Mouse (Mus musculus) hindbrain, embryonic 14.5 days (tissue): ENCODE data around the gene Cnksr3. TPM values are rescaled to one million over a fixed set of nuclear protein-coding genes. Genes with fewer than 3 reads are reported as not detected.

Experiments used
- ATAC-seq: fragments of 200-750 bp; cut with Nextera tagmentation; 2 replicates; pipeline ENCODE4 v1.8.0; 2017; ENCODE audit warnings: moderate number of reproducible peaks, mild to moderate bottlenecking, moderate TSS enrichment, moderate library complexity; ENCODE audit not compliant: low FRiP score
- DNase-seq: peaks from one replicate; pipeline ENCODE4 v3.0.0-alpha.2; 2015; ENCODE audit warnings: low spot score
- H3K27ac ChIP-seq: fragments of 300-500 bp; sonication (generic); 2 replicates; pipeline ENCODE4 v1.5.1; 2014; ENCODE audit warnings: mild to moderate bottlenecking, moderate library complexity
- H3K27me3 ChIP-seq: fragments of 300-500 bp; sonication (generic); 2 replicates; pipeline ENCODE4 v1.6.1; 2014; ENCODE audit warnings: mild to moderate bottlenecking, low read length, mixed read lengths; ENCODE audit not compliant: control insufficient read depth, insufficient read depth
- H3K36me3 ChIP-seq: fragments of 300-500 bp; sonication (generic); replicated peaks from 2 replicates; pipeline ENCODE4 v1.6.1; 2014; ENCODE audit not compliant: control insufficient read depth, insufficient read depth
- H3K4me1 ChIP-seq: fragments of 300-500 bp; sonication (generic); replicated peaks from 2 replicates; pipeline ENCODE4 v1.6.1; 2014; ENCODE audit warnings: antibody characterized with exemption, low read length, mixed read lengths; ENCODE audit not compliant: control insufficient read depth, insufficient read depth
- H3K4me2 ChIP-seq: fragments of 300-500 bp; sonication (generic); replicated peaks from 2 replicates; pipeline ENCODE4 v1.6.1; 2014; ENCODE audit warnings: mild to moderate bottlenecking, moderate library complexity
- H3K4me3 ChIP-seq: fragments of 300-500 bp; sonication (generic); replicated peaks from 2 replicates; pipeline ENCODE4 v1.5.1; 2014; ENCODE audit warnings: mild to moderate bottlenecking, low read length
- H3K9ac ChIP-seq: fragments of 300-500 bp; sonication (generic); 2 replicates; pipeline ENCODE4 v1.6.1; 2014
- H3K9me3 ChIP-seq: fragments of 300-500 bp; sonication (generic); 2 replicates; pipeline ENCODE4 v1.6.1; 2016; ENCODE audit warnings: low read length; ENCODE audit not compliant: control insufficient read depth
- WGBS: fragments of 180-500 bp; shearing (Covaris S2); extraction: QIAGEN DNeasy Blood & Tissue Kit; methylation state at CpG from one replicate; pipeline ENCODE4 v1.1.7; 2014; 5-methylcytosine and 5-hydroxymethylcytosine counted together
- polyA plus RNA-seq: library from polyadenylated mRNA; unstranded; fragments of >200 nt; fragmentation: Nextera tagmentation; extraction: Ambion mirVana; gene quantifications from 2 replicates; pipeline ENCODE4 v1.2.1, GENCODE M21; 2014

Cnksr3 gene
- polyA plus RNA-seq, 1 experiment from 2014 or later: 3.0 TPM

DNA sequence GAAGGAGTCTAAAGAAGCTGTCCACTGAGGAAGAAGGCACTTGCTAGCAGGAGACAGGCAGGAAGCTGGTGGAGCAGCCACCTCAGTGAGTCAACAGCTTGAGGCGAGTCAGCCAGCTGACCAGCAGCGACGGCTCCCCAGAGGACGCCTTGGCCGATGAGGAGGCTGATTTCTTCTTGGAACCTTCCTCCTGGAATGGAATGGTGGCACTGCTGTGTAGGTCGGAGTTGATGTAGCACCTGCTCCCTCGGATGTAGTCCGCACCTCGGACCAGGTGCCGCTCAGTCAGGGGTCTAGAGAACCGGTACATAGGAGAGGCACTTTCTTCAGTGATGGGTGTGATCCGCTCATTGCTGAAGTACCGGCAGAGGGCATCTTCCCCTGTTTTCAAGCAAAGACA lies 91.8 kb downstream of the Cnksr3 start:
- H3K36me3 ChIP-seq: no peaks in the 10 kb centered on the region
- H3K27me3 ChIP-seq: no peaks in the 10 kb centered on the region
- H3K9me3 ChIP-seq: no peaks in the 10 kb centered on the region
- H3K4me1 ChIP-seq: no peaks in the 10 kb centered on the region
- no peak overlapping the region for H3K4me3 ChIP-seq
- WGBS: 96% methylated on average over 13 of the region's 13 CpGs
- ATAC-seq (0 out of 2 replicates have a peak, but pooled peaks have one; percentile 11), DNase-seq (no peak)
- no peak overlapping the region for H3K27ac ChIP-seq
- H3K9ac ChIP-seq: no peak overlapping the region
- no peak overlapping the region for H3K4me2 ChIP-seq

GRCm38 (mm10) chr10:7118258-7119077 lies 93.6 kb downstream of the Cnksr3 start:
- Histone ChIP-seq H3K4me1 (no peaks in the 10 kb centered on the region), H3K4me2 (no peak overlapping the region), H3K27ac (peak overlapping the region; percentile 29; the same call in 1 of the 2 replicates), H3K36me3 (no peaks in the 10 kb centered on the region), H3K27me3 (no peaks in the 10 kb centered on the region), H3K9me3 (no peaks in the 10 kb centered on the region), H3K4me3 (no peak overlapping the region), H3K9ac (no peak overlapping the region)
- WGBS: 79% methylated on average over 10 of the region's 10 CpGs
- ATAC-seq: 0 out of 2 replicates have a peak, but pooled peaks have one; percentile 46
- no peak for DNase-seq

- H3K27me3 ChIP-seq: no peaks in the 10 kb centered on the region
- no peak overlapping the region for H3K27ac ChIP-seq
- H3K4me1 ChIP-seq: no peaks in the 10 kb centered on the region
- no peak for DNase-seq
- no peak overlapping the region for H3K9ac ChIP-seq
- H3K4me3 ChIP-seq: no peak overlapping the region
- WGBS: 95% methylated on average over 7 of the region's 7 CpGs
- no peaks in the 10 kb centered on the region for H3K36me3 ChIP-seq
- ATAC-seq: no peak
- no peak overlapping the region for H3K4me2 ChIP-seq
- H3K9me3 ChIP-seq: no peaks in the 10 kb centered on the region
Measured at GRCm38 (mm10) chr10:7117785-7118184, 94.3 kb downstream of the Cnksr3 start.

DNA sequence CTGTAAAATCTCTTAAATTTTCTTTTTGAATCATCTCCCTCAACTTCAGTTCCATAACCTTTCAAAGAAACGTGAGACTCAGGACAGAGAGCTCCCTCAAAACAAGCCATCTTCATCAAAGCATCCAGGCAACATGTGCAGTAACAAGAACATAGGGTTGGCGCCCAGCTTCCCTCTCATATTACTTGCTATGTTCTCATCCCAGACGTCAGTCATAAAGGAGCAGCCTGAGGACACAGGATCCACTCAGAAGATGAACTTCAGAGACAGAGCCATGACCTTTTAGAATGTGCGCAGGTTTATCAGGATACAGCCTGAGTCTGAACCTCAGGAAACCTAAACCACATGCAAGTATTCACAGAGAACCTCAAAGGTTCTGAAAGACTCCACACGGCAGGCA lies 97.2 kb downstream of the Cnksr3 start:
- WGBS: 89% methylated on average over 5 of the region's 5 CpGs

GRCm38 (mm10) chr10:7113747-7114146 lies 98.3 kb downstream of the Cnksr3 start:
- Histone ChIP-seq H3K4me3 (no peak overlapping the region), H3K4me2 (no peak overlapping the region), H3K36me3 (no peaks in the 10 kb centered on the region), H3K27me3 (no peaks in the 10 kb centered on the region), H3K4me1 (no peaks in the 10 kb centered on the region), H3K9me3 (no peaks in the 10 kb centered on the region), H3K9ac (no peak overlapping the region), H3K27ac (no peak overlapping the region)
- ATAC-seq: no peak
- WGBS: 94% methylated on average over 4 of the region's 4 CpGs
- no peak for DNase-seq

More for the DNA sequence above, 97.2 kb downstream of the Cnksr3 start:
- DNase-seq (no peak), ATAC-seq (no peak)
- no peaks in the 10 kb centered on the region for H3K36me3 ChIP-seq
- H3K27ac ChIP-seq: no peak overlapping the region
- H3K9me3 ChIP-seq: no peaks in the 10 kb centered on the region
- H3K4me1 ChIP-seq: no peaks in the 10 kb centered on the region
- no peak overlapping the region for H3K9ac ChIP-seq
- no peaks in the 10 kb centered on the region for H3K27me3 ChIP-seq
- no peak overlapping the region for H3K4me3 ChIP-seq
- H3K4me2 ChIP-seq: no peak overlapping the region

DNA sequence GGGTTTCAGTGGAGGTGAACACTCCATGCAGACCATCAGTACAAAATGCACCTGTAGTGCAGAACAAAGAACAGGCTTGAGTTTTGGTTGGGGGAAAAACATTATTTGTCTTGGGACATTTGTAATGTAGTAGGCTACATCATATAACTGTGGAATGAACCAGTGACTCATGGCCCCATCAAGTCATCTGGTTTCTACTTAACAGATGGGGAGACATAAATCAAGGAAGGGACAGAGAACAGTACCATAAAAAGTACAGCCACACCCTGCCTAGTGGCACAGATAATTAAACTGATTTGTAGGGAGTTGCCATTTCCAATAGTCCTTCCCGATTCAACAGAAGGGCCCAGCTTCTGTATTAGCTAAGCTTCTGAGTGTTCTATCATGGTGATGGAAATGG lies 98.9 kb downstream of the Cnksr3 start:
- no peaks in the 10 kb centered on the region for H3K4me1 ChIP-seq
- WGBS: 94% methylated on average over 1 of the region's 1 CpGs
- H3K27me3 ChIP-seq: no peaks in the 10 kb centered on the region
- H3K9ac ChIP-seq: no peak overlapping the region
- no peak for DNase-seq
- H3K36me3 ChIP-seq: no peaks in the 10 kb centered on the region
- H3K27ac ChIP-seq: no peak overlapping the region
- ATAC-seq: no peak
- H3K4me2 ChIP-seq: no peak overlapping the region
- H3K9me3 ChIP-seq: no peaks in the 10 kb centered on the region
- H3K4me3 ChIP-seq: no peak overlapping the region

GRCm38 (mm10) chr10:7111462-7112000 lies 100.5 kb downstream of the Cnksr3 start:
- 76% methylated on average over 6 of the region's 6 CpGs for WGBS
- no peak overlapping the region for H3K9ac ChIP-seq
- ATAC-seq (peak; percentile 43; the same call in 1 of the 2 replicates), DNase-seq (no peak)
- H3K9me3 ChIP-seq: no peaks in the 10 kb centered on the region
- H3K36me3 ChIP-seq: no peaks in the 10 kb centered on the region
- no peaks in the 10 kb centered on the region for H3K4me1 ChIP-seq
- H3K27ac ChIP-seq: peak overlapping the region; percentile 32; the same call in 1 of the 2 replicates
- H3K4me2 ChIP-seq: no peak overlapping the region
- no peaks in the 10 kb centered on the region for H3K27me3 ChIP-seq
- H3K4me3 ChIP-seq: no peak overlapping the region

DNA sequence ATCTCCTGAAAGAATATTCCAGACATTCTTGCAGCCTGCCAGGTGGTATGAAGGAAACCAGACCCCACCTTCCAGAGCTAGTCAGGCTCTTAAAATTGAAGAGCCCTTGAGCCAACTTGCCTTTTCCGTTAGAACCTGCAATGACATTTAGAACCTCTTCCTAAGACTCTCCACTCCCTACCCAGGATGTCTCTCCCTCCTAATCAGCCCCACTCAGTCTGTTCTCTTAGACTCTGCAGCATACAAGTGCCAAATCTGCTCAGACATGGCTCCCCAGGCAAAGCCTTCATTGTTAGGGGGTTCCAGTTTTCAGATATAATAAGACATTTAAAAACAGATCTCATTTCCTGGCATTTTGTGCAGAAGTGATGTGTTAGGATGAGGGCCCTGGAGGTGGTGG lies 108.2 kb downstream of the Cnksr3 start:
- Histone ChIP-seq H3K4me1 (no peaks in the 10 kb centered on the region), H3K4me2 (no peak overlapping the region), H3K4me3 (no peak overlapping the region), H3K27me3 (no peaks in the 10 kb centered on the region), H3K9ac (no peak overlapping the region), H3K27ac (no peak overlapping the region), H3K36me3 (no peaks in the 10 kb centered on the region), H3K9me3 (no peaks in the 10 kb centered on the region)
- DNase-seq (no peak), ATAC-seq (no peak)
- 88% methylated on average over 1 of the region's 1 CpGs for WGBS

GRCm38 (mm10) chr10:7077971-7078370 lies 134.1 kb downstream of the Cnksr3 start:
- DNase-seq: no peak
- 93% methylated on average over 1 of the region's 1 CpGs for WGBS
- no peak overlapping the region for H3K9ac ChIP-seq
- no peak overlapping the region for H3K4me2 ChIP-seq
- H3K27me3 ChIP-seq: no peaks in the 10 kb centered on the region
- ATAC-seq: no peak
- no peaks in the 10 kb centered on the region for H3K4me1 ChIP-seq
- H3K4me3 ChIP-seq: no peak overlapping the region
- no peak overlapping the region for H3K27ac ChIP-seq
- H3K9me3 ChIP-seq: no peaks in the 10 kb centered on the region
- no peaks in the 10 kb centered on the region for H3K36me3 ChIP-seq
